Mouse (Mus musculus) gastrocnemius, postnatal 14 days (tissue): ENCODE measurements around the gene Otud4. TPM values are rescaled to one million over a fixed set of nuclear protein-coding genes. Genes with fewer than 3 reads are reported as not detected.
"Not testable (repeated sequence)": the region's sequence is repeated elsewhere in the genome, so short reads cannot be mapped to it uniquely, and the experiment has no call there.

Source experiments
- DNase-seq: peaks from one replicate; pipeline ENCODE4 v3.0.0; 2021; ENCODE audit warnings: mixed read lengths
- intact Hi-C: fragments of 180-260 bp; cut with DNase I; formaldehyde crosslinking; loops from one replicate; pipeline ENCODE4 v1.15.1; 2025; ENCODE audit warnings: low total_unique reads
- long read RNA-seq, 2 experiments: library from polyadenylated mRNA; stranded (forward); transcript quantifications; one replicate each; pipeline ENCODE4 v2.0.0; 2021
- total RNA-seq, 2 experiments: library from RNA; stranded (reverse); gene quantifications; 2 replicates each; pipeline ENCODE4 v1.2.3; 2021

Otud4 gene
- 10 to 100 TPM; 46.7 to 49.3 TPM for total RNA-seq
- long read RNA-seq, experiment 1, full-length matches to known transcripts, result 8 of 11 reads
- long read RNA-seq, experiment 1, partial matches to known transcripts, result 3 of 11 reads
- long read RNA-seq, experiment 1, other reads (novel, unspliced or antisense), result 0 of 11 reads
- long read RNA-seq, experiment 2, full-length matches to known transcripts, result 8 of 18 reads
- long read RNA-seq, experiment 2, partial matches to known transcripts, result 7 of 18 reads
- long read RNA-seq, experiment 2, other reads (novel, unspliced or antisense), result 3 of 18 reads

GRCm38 (mm10) chr8:79639586-79640451 is at the start of gene Otud4:
Otud4 (plus strand) TSS chr8:79639618.
- intact Hi-C loops, result no loop called here
- peak; percentile 49 for DNase-seq

- intact Hi-C loops, result no loop called here
- no peak for DNase-seq
These were observed 38.5 kb upstream of the Otud4 start for GRCm38 (mm10) chr8:79600962-79601361.

DNA sequence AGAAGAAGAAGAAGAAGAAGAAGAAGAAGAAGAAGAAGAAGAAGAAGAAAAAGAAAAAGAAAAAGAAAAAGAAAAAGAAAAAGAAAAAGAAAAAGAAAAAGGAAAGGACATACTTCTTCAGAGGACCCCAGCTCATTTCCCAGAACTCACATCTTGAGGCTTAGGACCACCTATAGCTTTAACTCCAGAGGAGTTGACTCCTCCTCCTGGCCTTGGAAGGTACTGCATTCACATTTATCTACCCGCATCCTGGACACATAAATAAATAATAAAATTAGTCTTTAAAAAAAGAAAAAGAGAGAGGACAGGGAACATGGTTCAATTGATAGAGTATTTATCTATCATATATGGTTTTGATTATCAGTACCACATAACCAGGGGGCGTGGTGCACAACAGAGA is 36.2 kb upstream of the Otud4 start:
- intact Hi-C loops, result not testable (repeated sequence)

DNA sequence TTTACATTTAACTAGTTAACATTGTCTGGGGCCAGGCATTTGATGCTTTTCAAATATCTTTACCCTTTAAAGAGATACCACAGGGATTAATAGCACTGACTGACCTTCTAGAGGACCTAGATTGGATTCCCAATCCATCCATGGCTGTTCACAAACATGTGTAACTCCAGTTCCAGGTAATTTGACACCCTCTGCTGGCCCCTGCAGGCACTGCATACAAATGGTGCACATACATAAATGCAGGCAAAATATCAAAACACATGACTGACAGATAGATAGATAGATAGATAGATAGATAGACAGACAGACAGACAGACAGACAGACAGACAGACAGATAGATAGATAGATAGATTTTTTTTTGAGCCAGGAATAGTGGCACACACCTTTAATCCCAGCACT is 33.2 kb upstream of the Otud4 start:
- intact Hi-C loops, result no loop called here
- DNase-seq, result no peak

More for the DNA sequence above, 36.2 kb upstream of the Otud4 start:
- not testable (repeated sequence) for DNase-seq

DNA sequence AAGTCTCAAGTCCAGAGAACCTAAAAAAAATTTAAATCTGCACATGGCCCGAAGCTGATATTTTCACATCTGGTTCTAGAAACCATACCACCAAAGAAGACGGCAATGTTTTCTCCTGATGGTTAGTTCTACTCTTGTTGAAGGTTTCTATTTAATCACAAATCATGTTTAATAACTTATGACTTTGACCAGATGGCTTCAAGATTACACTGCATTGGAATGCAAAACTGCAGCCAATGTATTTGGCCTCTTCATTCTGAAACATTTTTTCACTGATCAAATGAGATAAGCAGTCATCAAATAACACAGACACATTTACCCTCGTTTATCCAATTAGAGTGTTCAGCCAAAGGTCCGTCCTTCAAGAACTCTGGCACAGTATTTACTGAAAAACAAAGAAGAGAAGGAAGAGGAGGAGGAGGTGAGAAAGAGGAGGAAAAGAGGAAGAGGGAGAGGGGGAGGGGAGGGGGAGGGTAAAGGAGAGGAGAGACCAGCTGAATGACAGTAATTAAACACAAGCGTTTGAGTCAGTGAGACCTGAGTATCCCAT is 32.6 kb upstream of the Otud4 start:
- DNase-seq, result no peak
- intact Hi-C loops, result no loop called here

DNA sequence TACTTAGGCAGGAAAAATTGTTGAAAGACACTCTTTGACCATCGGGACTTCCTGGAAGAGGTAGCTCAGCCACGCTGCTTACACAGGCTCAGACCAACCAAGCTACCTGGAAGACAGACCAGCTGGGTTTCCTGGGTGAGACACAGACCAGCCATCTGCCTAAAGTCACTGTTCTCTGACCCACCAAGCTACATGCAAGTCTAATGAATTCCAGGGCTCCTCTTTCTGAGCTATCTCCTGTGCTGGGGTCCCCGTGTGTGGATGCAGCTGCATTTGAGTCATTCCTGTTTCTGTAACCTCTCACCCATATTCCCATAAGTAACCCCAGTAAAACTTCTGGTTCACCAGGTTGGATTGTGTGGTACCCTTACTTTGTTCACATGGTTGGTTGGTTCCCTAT is 30.7 kb upstream of the Otud4 start:
- DNase-seq, result no peak
- intact Hi-C loops, result no loop called here

DNA sequence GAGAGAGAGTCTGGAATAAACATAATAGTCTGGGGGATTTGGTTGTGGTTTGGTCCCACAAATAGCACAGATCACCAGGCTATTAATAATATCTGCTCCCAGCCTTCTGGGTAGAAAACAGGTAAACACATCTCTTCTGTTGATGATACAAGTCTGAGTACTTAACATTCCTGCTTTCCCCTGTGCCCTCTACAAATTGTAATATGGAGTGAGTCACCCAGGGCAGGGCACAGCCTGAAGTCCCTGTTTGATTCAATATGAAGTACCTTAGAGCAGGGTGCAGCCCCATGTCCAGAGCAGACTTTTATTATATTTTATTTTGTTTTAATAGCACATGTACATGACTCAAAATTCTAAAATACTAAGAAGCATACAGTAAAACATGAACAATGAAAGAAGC is 29.1 kb upstream of the Otud4 start:
- intact Hi-C loops, result no loop called here
- DNase-seq, result no peak

GRCm38 (mm10) chr8:79612298-79612697 is 27.1 kb upstream of the Otud4 start:
- DNase-seq, result no peak
- intact Hi-C loops, result no loop called here

GRCm38 (mm10) chr8:79612965-79613364 is 26.5 kb upstream of the Otud4 start:
- no peak for DNase-seq
- intact Hi-C loops, result no loop called here

- no peak for DNase-seq
- intact Hi-C loops, result no loop called here
These were observed 23.6 kb upstream of the Otud4 start for GRCm38 (mm10) chr8:79615741-79616350.

- intact Hi-C loops, result no loop called here
- no peak for DNase-seq
These were observed 20.5 kb upstream of the Otud4 start for GRCm38 (mm10) chr8:79618906-79619305.

- DNase-seq, result no peak
- intact Hi-C loops, result no loop called here
These were observed 20.1 kb upstream of the Otud4 start for GRCm38 (mm10) chr8:79619353-79619752.

DNA sequence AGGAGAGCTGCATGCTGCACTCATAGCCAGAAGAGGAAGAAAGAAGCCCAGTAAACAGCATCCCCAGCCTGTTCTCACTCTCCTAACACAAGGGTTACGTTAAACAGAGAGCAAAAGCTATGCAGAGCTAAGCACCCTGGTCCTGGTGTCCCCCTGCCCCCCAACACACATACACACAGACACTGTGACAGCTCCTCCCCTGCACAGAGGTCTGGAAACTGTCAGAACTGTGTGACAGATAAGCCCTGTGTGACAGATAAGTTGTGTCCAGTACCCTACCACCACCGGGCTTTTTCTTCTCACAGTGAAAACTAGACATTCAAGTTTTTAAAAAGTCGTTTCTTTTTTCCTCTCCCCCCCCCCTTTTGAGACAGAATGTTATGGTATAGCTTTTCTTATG is 19.4 kb upstream of the Otud4 start:
- intact Hi-C loops, result no loop called here
- DNase-seq, result no peak

DNA sequence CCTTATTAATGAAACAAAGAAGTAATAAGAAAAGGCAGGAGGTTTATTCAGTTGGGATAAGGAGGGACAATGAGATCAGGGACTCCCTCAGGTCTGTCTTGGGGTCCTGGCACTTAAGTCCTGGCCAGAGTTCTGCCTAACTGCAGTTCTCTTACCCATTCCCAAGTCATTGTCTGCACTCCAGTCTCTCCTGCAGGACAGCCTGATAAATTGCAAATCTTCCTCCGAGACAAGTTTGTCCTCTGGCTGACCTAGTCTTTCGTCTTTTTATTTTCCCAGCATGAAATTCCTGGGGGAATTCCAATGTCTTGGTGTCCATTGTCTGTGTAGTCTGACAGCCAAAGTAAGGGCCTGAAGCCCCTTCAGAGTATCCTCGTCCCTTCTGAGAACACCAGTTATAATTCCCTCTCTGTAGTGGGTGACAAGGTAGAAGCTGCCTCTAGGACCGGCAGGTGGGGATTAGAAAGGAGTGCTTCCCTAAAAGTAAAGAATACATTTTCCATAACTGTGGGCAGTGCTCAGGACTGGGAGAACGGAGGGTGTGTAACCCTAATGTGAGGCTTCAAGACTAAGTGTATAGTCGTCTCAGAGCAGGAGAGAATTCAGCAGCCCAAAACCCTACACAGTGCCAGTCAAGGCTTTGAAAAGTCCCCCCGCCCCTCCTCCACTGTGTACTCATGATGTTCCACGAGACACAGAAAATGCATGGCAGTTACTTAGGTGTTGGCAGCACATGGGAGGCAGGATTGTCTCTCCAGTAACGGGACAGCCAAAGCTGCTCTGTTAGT is 18.7 kb upstream of the Otud4 start:
- DNase-seq, result no peak
- intact Hi-C loops, result no loop called here

DNA sequence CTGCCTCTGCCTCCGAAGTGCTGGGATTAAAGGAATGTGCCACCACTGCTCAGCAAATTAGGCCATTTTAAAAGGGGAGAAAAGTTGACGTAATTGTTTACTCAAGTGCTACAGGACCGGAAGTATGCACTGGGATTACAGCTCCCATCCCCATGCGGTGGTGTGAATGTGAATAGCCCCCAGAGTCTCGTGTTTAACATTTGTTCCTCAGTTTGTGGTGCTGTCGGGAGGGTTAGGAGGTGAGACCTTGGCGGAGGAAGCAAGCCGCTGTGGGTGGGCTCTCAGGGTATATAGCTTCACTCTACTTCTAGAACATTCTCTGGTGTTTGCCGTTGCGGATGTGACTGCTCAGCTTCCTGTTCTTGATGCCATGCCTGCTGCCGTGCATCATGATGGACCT is 17.1 kb upstream of the Otud4 start:
- intact Hi-C loops, result no loop called here
- DNase-seq, result no peak

- DNase-seq, result no peak
- intact Hi-C loops, result no loop called here
These were observed 16.1 kb upstream of the Otud4 start for GRCm38 (mm10) chr8:79623351-79623750.

- intact Hi-C loops, result no loop called here
- DNase-seq, result no peak
These were observed 15.0 kb upstream of the Otud4 start for GRCm38 (mm10) chr8:79624416-79624815.

DNA sequence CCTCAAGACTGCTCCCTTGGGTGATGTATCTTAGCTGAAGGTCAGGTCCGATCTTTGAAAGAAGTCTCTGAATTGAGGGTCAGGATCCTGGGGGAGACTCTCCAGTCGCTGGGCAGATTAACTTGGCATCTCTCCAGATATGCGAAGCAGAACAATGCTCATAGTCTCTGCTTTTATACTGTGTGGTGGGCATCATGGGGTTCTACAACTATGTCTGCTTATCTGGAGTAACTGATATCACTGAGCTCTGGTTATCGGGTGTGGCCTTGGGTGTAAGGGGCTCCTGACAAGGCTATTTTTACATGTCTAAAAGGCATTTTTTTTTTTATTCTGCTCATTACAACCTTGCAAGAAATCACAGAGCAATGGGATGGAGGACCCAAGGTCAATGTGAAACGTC is 13.2 kb upstream of the Otud4 start:
- intact Hi-C loops, result no loop called here

GRCm38 (mm10) chr8:79635491-79635890 is 3.9 kb upstream of the Otud4 start:
- DNase-seq, result no peak
- intact Hi-C loops, result no loop called here

More for the DNA sequence above, 13.2 kb upstream of the Otud4 start:
- no peak for DNase-seq

- intact Hi-C loops, result no loop called here
- DNase-seq, result no peak
These were observed 3.3 kb upstream of the Otud4 start for GRCm38 (mm10) chr8:79636151-79636550.
